Mouse (Mus musculus) heart, postnatal 0 days (tissue): ENCODE measurements around the gene Bmpr1b.

Source experiments
- CTCF ChIP-seq: IDR thresholded peaks from 2 replicates; pipeline ENCODE4 v1.5.1; 2016; ENCODE audit warnings: antibody characterized with exemption, control low read depth, low read depth
- EP300 ChIP-seq: IDR thresholded peaks from 2 replicates; pipeline ENCODE4 v1.6.1; 2016; ENCODE audit warnings: antibody characterized with exemption, low read depth

DNA sequence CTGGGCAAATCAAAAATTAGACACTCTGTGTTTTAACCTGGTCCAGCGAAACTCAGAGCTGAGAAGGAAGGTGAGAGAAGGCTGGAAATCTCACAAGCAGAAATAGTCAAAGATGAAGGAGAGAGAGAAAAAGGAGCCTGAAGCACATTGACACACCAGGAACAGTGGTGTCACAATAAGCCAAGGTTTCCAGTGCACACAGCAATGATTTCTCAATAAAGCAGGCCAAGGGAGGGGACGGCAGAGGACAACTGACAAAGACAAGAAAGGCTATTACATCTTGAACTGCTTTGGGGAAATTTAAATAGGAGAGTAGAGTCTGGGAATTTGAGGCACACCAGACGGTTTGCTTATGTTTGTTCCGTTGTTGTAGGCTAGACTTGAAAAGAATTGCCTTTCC lies 314.9 kb downstream of the Bmpr1b start:
- TF ChIP-seq CTCF (no peak), EP300 (no peak)
